31 mouse cellular contexts compared by ENCODE assay signal in genomic region chr3:101871951-101872350, GRCm38 (mm10). TPM values are rescaled to one million over a fixed set of nuclear protein-coding genes. Genes with fewer than 3 reads are reported as not detected.
"Had no signal": no experiment of that assay in that cellular context is flagged by ENCODE, and none has a peak within 500 bp of the region (broad histone marks: within the 10 kb centered on the region; RNA-seq: fewer than 3 reads in every experiment).

No protein-coding gene starts in this region.

- H3K36me3 ChIP-seq: embryonic facial prominence, embryonic 10.5 days; embryonic facial prominence, embryonic 15.5 days; forebrain, embryonic 10.5 days; forebrain, embryonic 12.5 days; forebrain, embryonic 15.5 days had no signal

- H3K4me1 ChIP-seq: embryonic facial prominence, embryonic 12.5 days; embryonic facial prominence, embryonic 13.5 days; embryonic facial prominence, embryonic 15.5 days had no signal

- H3K4me3 ChIP-seq: embryonic facial prominence, embryonic 10.5 days; embryonic facial prominence, embryonic 12.5 days; embryonic facial prominence, embryonic 13.5 days; embryonic facial prominence, embryonic 15.5 days; erythroblast, embryonic 14.5 days; forebrain, embryonic 10.5 days; forebrain, embryonic 12.5 days; forebrain, embryonic 13.5 days; forebrain, embryonic 15.5 days; gastrocnemius, adult 2 months had no signal

- DNase-seq: cerebellum, adult 18-20 months; cerebellum, adult 2 months; cerebellum, adult 8-10 months; cerebellum, adult 9-10 months; cerebellum, adult 9-11 months; cerebellum, postnatal 10 days; cerebellum, postnatal 14 days; cerebellum, postnatal 25 days; cerebellum, postnatal 36 days; embryo, embryonic 11 days; forebrain, postnatal 0 days; gastrocnemius, adult 2 months; gastrocnemius, postnatal 10 days; gastrocnemius, postnatal 14 days; gastrocnemius, postnatal 25 days; gastrocnemius, postnatal 36 days; heart, adult 18-20 months had no signal

- H3K9ac ChIP-seq: embryonic facial prominence, embryonic 12.5 days; embryonic facial prominence, embryonic 13.5 days; embryonic facial prominence, embryonic 15.5 days; forebrain, embryonic 12.5 days; forebrain, embryonic 13.5 days; forebrain, embryonic 15.5 days; forebrain, postnatal 0 days had no signal

- ATAC-seq: forebrain, embryonic 13.5 days; forebrain, embryonic 14.5 days; forebrain, embryonic 15.5 days; forebrain, embryonic 16.5 days; forebrain, postnatal 0 days had no signal

- H3K9me3 ChIP-seq: embryonic facial prominence, embryonic 10.5 days; embryonic facial prominence, embryonic 12.5 days; embryonic facial prominence, embryonic 13.5 days; embryonic facial prominence, embryonic 15.5 days; forebrain, embryonic 10.5 days; forebrain, embryonic 12.5 days; forebrain, embryonic 13.5 days; forebrain, embryonic 15.5 days had no signal

- H3K27me3 ChIP-seq: embryonic facial prominence, embryonic 12.5 days; embryonic facial prominence, embryonic 13.5 days; embryonic facial prominence, embryonic 15.5 days; forebrain, embryonic 12.5 days; forebrain, embryonic 13.5 days; forebrain, embryonic 15.5 days had no signal

- H3K27ac ChIP-seq: embryonic facial prominence, embryonic 10.5 days; embryonic facial prominence, embryonic 12.5 days; embryonic facial prominence, embryonic 13.5 days; embryonic facial prominence, embryonic 15.5 days; forebrain, embryonic 10.5 days; forebrain, embryonic 12.5 days; forebrain, embryonic 13.5 days; forebrain, embryonic 15.5 days; gastrocnemius, adult 2 months had no signal

- H3K4me2 ChIP-seq: embryonic facial prominence, embryonic 12.5 days; embryonic facial prominence, embryonic 13.5 days; embryonic facial prominence, embryonic 15.5 days; forebrain, embryonic 12.5 days; forebrain, embryonic 13.5 days; forebrain, embryonic 15.5 days had no signal

RNA-seq across cellular contexts. Expression of gene Mab21l3, which starts 23.2 kb away (rescaled TPM):
- total RNA-seq: common myeloid progenitor, adult 5-6 weeks; forebrain, postnatal 0 days; gastrocnemius, adult 18-20 months; gastrocnemius, adult 2 months; gastrocnemius, adult 8-10 months; gastrocnemius, postnatal 14 days; gastrocnemius, postnatal 25 days; gastrocnemius, postnatal 36 days had no signal
- polyA plus RNA-seq: erythroblast, embryonic 14.5 days had no signal

RNA-seq across cellular contexts. Expression of gene Slc22a15, which starts 52.3 kb away (rescaled TPM):
- polyA plus RNA-seq: erythroblast, embryonic 14.5 days had no signal
